In genomic region chr7:19830682-19831156, GRCm38 (mm10) we compare ENCODE assay signal across 8 mouse cellular contexts. TPM values are rescaled to one million over a fixed set of nuclear protein-coding genes. Genes with fewer than 3 reads are reported as not detected.
DNase-seq lines count a peak whose midpoint lies in the region; ATAC-seq and TF ChIP-seq lines count a peak whose summit lies in the region.
"Had no signal": no experiment of that assay in that cellular context is flagged by ENCODE, and none has a peak within 500 bp of the region (broad histone marks: within the 10 kb centered on the region; RNA-seq: fewer than 3 reads in every experiment).

No protein-coding gene starts in this region.

- intact Hi-C loops in heart, postnatal 25 days (cut with DNase I): no loop called here

- H3K9ac ChIP-seq in liver, embryonic 12.5 days: no peak overlapping the region

- no peaks in the 10 kb centered on the region for H3K9me3 ChIP-seq in liver, embryonic 12.5 days (replicated peaks)
- H3K9me3 ChIP-seq in hindbrain, embryonic 10.5 days: peaks cover 4% of the 10 kb centered on the region; the same call in 1 of the 2 replicates

- peak; percentile 53 for ATAC-seq in liver, embryonic 12.5 days

- TF ChIP-seq POLR2A in embryonic fibroblast, embryonic 13.5 days (IDR thresholded peaks at IDR 0.05; ENCODE audit: low read depth, low read length): peak; percentile 45; the same call in 1 of the 2 replicates

- WGBS in liver, embryonic 12.5 days (ENCODE audit: insufficient replicate concordance): 15% methylated on average over 13 of the region's 13 CpGs
- 35% methylated on average over 13 of the region's 13 CpGs for WGBS in hindbrain, embryonic 10.5 days

- peaks cover 11% of the 10 kb centered on the region for H3K4me1 ChIP-seq in embryonic fibroblast, embryonic 13.5 days (ENCODE audit: control insufficient read depth, insufficient read depth, low read length)
- peaks cover 15% of the 10 kb centered on the region for H3K4me1 ChIP-seq in liver, embryonic 12.5 days
- H3K4me1 ChIP-seq in hindbrain, embryonic 10.5 days (replicated peaks): peaks cover 5% of the 10 kb centered on the region

- no peak overlapping the region for H3K4me3 ChIP-seq in embryonic fibroblast, embryonic 13.5 days (ENCODE audit: insufficient read depth, low read length)
- no peak overlapping the region for H3K4me3 ChIP-seq in liver, embryonic 12.5 days
- H3K4me3 ChIP-seq in hindbrain, embryonic 10.5 days: no peak overlapping the region

- no peaks in the 10 kb centered on the region for H3K36me3 ChIP-seq in liver, embryonic 12.5 days
- H3K36me3 ChIP-seq in hindbrain, embryonic 10.5 days: no peaks in the 10 kb centered on the region

- H3K27me3 ChIP-seq in liver, embryonic 12.5 days (replicated peaks): 0 out of 2 replicates have a peak, but pooled peaks cover 5% of the 10 kb centered on the region
- H3K27me3 ChIP-seq in hindbrain, embryonic 10.5 days (ENCODE audit: insufficient read depth, poor library complexity, severe bottlenecking): peaks cover 10% of the 10 kb centered on the region

- H3K4me2 ChIP-seq in liver, embryonic 12.5 days: peak overlapping the region; percentile 37

- no peak for TF ChIP-seq CTCF in embryonic fibroblast, embryonic 13.5 days (IDR thresholded peaks at IDR 0.05; ENCODE audit: borderline replicate concordance, insufficient read depth, low read length)

- peak overlapping the region; percentile 24 for H3K27ac ChIP-seq in embryonic fibroblast, embryonic 13.5 days (ENCODE audit: insufficient read depth, low read length)
- no peak overlapping the region for H3K27ac ChIP-seq in liver, embryonic 12.5 days
- no peak overlapping the region for H3K27ac ChIP-seq in hindbrain, embryonic 10.5 days

- DNase-seq in urinary bladder, adult 18-20 months (ENCODE audit: low spot score in 2 of 2): peak; percentile 80 to 95
- no peak for DNase-seq in urinary bladder, postnatal 10 days (ENCODE audit: low spot score)
- DNase-seq in heart, postnatal 25 days (ENCODE audit: low spot score): peak; percentile 92
- DNase-seq in ovary, postnatal 14 days (ENCODE audit: low spot score): peak; percentile 84
- DNase-seq in hindbrain, embryonic 10.5 days (ENCODE audit: low spot score): no peak

RNA-seq across cellular contexts. Expression of gene Bcl3, which starts 8.1 kb away (rescaled TPM):
- polyA plus RNA-seq in embryonic fibroblast, embryonic 13.5 days (2011; ENCODE audit: insufficient read length, low read depth, missing spikeins): 24.1 and 37.9 TPM in 2 replicates
- total RNA-seq in heart, postnatal 25 days (2021): 1 to 10 TPM; 3.0 to 3.9 TPM
- 3.7 and 5.4 TPM in 2 replicates for polyA plus RNA-seq in liver, embryonic 12.5 days (2016; fragmentation: Nextera tagmentation; extraction: Ambion mirVana)
- 0.60 and 0.78 TPM in 2 replicates for polyA plus RNA-seq in hindbrain, embryonic 10.5 days (2016; fragmentation: Nextera tagmentation; extraction: Ambion mirVana)

RNA-seq across cellular contexts. Expression of gene Gm19345, which starts 21.1 kb away (rescaled TPM):
- polyA plus RNA-seq in embryonic fibroblast, embryonic 13.5 days (2011; ENCODE audit: insufficient read length, low read depth, missing spikeins): not detected in 2 replicates
- not detected for total RNA-seq in heart, postnatal 25 days (2021)
- not detected in 2 replicates for polyA plus RNA-seq in liver, embryonic 12.5 days (2016; fragmentation: Nextera tagmentation; extraction: Ambion mirVana)
- 0.20 TPM in 1 of 2 replicates, not detected in the other for polyA plus RNA-seq in hindbrain, embryonic 10.5 days (2016; fragmentation: Nextera tagmentation; extraction: Ambion mirVana)

RNA-seq across cellular contexts. Expression of gene Ceacam16, which starts 30.4 kb away (rescaled TPM):
- polyA plus RNA-seq in embryonic fibroblast, embryonic 13.5 days (2011; ENCODE audit: insufficient read length, low read depth, missing spikeins): not detected in 2 replicates
- under 1 TPM in 1 of 2 experiments, not detected in 1; 0.42 TPM for total RNA-seq in heart, postnatal 25 days (2021)
- polyA plus RNA-seq in liver, embryonic 12.5 days (2016; fragmentation: Nextera tagmentation; extraction: Ambion mirVana): not detected in 2 replicates
- polyA plus RNA-seq in hindbrain, embryonic 10.5 days (2016; fragmentation: Nextera tagmentation; extraction: Ambion mirVana): not detected in 2 replicates
- polyA plus RNA-seq: neural tube, embryonic 11.5 days had no signal

RNA-seq across cellular contexts. Expression of gene Cblc, which starts 34.1 kb away (rescaled TPM):
- polyA plus RNA-seq in embryonic fibroblast, embryonic 13.5 days (2011; ENCODE audit: insufficient read length, low read depth, missing spikeins): not detected in 2 replicates
- total RNA-seq in heart, postnatal 25 days (2021): under 1 TPM in 1 of 2 experiments, not detected in 1; 0.73 TPM
- polyA plus RNA-seq in liver, embryonic 12.5 days (2016; fragmentation: Nextera tagmentation; extraction: Ambion mirVana): 0.95 and 1.0 TPM in 2 replicates
- 1.2 and 1.8 TPM in 2 replicates for polyA plus RNA-seq in hindbrain, embryonic 10.5 days (2016; fragmentation: Nextera tagmentation; extraction: Ambion mirVana)

RNA-seq across cellular contexts. Expression of gene Ceacam19, which starts 57.0 kb away (rescaled TPM):
- not detected in 2 replicates for polyA plus RNA-seq in embryonic fibroblast, embryonic 13.5 days (2011; ENCODE audit: insufficient read length, low read depth, missing spikeins)
- total RNA-seq in heart, postnatal 25 days (2021): not detected
- not detected in 2 replicates for polyA plus RNA-seq in liver, embryonic 12.5 days (2016; fragmentation: Nextera tagmentation; extraction: Ambion mirVana)
- not detected in 2 replicates for polyA plus RNA-seq in hindbrain, embryonic 10.5 days (2016; fragmentation: Nextera tagmentation; extraction: Ambion mirVana)
- polyA plus RNA-seq: neural tube, embryonic 11.5 days had no signal

Comparison
In these comparisons a context has a peak if more than half of its experiments do, and no peak if none do; other contexts are left out.
1. DNase-seq: peak in urinary bladder, adult 18-20 months (2 of 2), heart, postnatal 25 days (single experiment) and ovary, postnatal 14 days (single experiment); none in urinary bladder, postnatal 10 days (single experiment) and hindbrain, embryonic 10.5 days (single experiment).